Mouse (Mus musculus): ENCODE measurements around the gene Ksr1. TPM values are rescaled to one million over a fixed set of nuclear protein-coding genes. Genes with fewer than 3 reads are reported as not detected.

The Ksr1 gene
- polyA plus RNA-seq, 2 experiments, result 1.7 to 4.0 TPM

DNA sequence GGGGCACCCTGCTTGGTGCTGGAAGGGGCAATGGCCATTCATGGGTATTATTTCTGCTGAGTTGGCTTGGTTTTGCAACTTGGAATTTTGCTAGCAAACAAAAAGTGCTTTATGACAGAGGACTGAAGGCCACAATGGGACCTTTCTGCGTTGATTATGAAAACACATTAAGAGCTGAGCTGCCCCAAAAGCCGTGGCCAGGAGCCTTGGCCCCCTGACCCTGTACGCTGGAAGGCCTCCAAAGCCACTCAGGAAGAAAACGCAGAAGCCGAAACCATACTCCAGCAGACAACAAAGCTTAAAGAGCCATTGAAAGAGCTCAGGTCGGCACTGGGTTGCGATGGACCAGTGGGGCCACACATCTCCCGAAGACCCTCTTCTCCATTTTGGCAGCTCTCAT lies 47.2 kb downstream of the Ksr1 start:
- ATAC-seq (ENCODE audit: insufficient read depth) (no peak), DNase-seq (ENCODE audit: low read depth in 3 of 3, low spot score in 3 of 3) (no peak)
- H3K36me3 ChIP-seq (replicated peaks; ENCODE audit: control insufficient read depth, insufficient read depth, low read depth), result no peaks in the 10 kb centered on the region
- 77% methylated on average over 8 of the region's 8 CpGs for WGBS (ENCODE audit: insufficient replicate concordance)
- H3K4me1 ChIP-seq (replicated peaks; ENCODE audit: control insufficient read depth in 2 of 2, insufficient read depth in 2 of 2, low read length in 1 of 2), result peaks cover 0 to 6% of the 10 kb centered on the region in 2 experiments; a peak in 1 of 4 replicates
- TF ChIP-seq CTCF (IDR thresholded peaks at IDR 0.05; ENCODE audit: low read depth) (no peak), EP300 (IDR thresholded peaks at IDR 0.05; ENCODE audit: low read depth) (no peak)
- H3K9me3 ChIP-seq (ENCODE audit: control insufficient read depth, low read length), result no peaks in the 10 kb centered on the region
- no peak overlapping the region for H3K4me3 ChIP-seq (ENCODE audit: insufficient read depth in 1 of 2, low read depth in 2 of 2, low read length in 2 of 2)
- H3K4me2 ChIP-seq (ENCODE audit: low read depth), result no peak overlapping the region
- H3K27me3 ChIP-seq (ENCODE audit: control insufficient read depth, insufficient read depth, low read length), result no peaks in the 10 kb centered on the region
- no peak overlapping the region for H3K27ac ChIP-seq
- H3K9ac ChIP-seq (replicated peaks), result no peak overlapping the region

DNA sequence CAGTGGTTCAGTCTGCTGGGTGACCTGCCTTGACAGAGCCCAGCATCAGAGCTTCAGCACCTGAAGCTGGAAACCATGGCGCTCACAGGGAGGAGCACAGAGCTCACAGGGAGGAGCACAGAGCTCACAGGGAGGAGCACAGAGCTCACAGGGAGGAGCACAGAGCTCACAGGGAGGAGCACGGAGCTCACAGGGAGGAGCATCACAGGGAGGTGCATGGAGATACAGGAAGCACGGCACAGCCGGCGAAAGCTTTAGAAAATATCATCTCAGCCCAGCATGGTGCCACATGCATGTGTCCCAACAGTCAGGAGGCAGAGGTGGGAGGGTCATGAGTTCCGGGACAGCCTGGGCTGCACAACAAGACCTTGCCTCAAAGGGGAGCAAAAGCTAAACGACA lies 48.5 kb downstream of the Ksr1 start:
- 79% methylated on average over 7 of the region's 7 CpGs for WGBS (ENCODE audit: insufficient replicate concordance)
- no peak overlapping the region for H3K4me2 ChIP-seq (ENCODE audit: low read depth)
- ATAC-seq (ENCODE audit: insufficient read depth) (no peak), DNase-seq (ENCODE audit: low read depth in 3 of 3, low spot score in 3 of 3) (no peak)
- H3K9me3 ChIP-seq (ENCODE audit: control insufficient read depth, low read length), result no peaks in the 10 kb centered on the region
- H3K4me1 ChIP-seq (replicated peaks; ENCODE audit: control insufficient read depth in 2 of 2, insufficient read depth in 2 of 2, low read length in 1 of 2), result peaks cover 0 to 6% of the 10 kb centered on the region in 2 experiments; a peak in 1 of 4 replicates
- H3K36me3 ChIP-seq (replicated peaks; ENCODE audit: control insufficient read depth, insufficient read depth, low read depth), result no peaks in the 10 kb centered on the region
- H3K27ac ChIP-seq, result no peak overlapping the region
- H3K27me3 ChIP-seq (ENCODE audit: control insufficient read depth, insufficient read depth, low read length), result no peaks in the 10 kb centered on the region
- H3K4me3 ChIP-seq (ENCODE audit: insufficient read depth in 1 of 2, low read depth in 2 of 2, low read length in 2 of 2), result no peak overlapping the region
- TF ChIP-seq CTCF (IDR thresholded peaks at IDR 0.05; ENCODE audit: low read depth), result no peak
- no peak for TF ChIP-seq EP300 (IDR thresholded peaks at IDR 0.05; ENCODE audit: low read depth)
- H3K9ac ChIP-seq (replicated peaks), result no peak overlapping the region

DNA sequence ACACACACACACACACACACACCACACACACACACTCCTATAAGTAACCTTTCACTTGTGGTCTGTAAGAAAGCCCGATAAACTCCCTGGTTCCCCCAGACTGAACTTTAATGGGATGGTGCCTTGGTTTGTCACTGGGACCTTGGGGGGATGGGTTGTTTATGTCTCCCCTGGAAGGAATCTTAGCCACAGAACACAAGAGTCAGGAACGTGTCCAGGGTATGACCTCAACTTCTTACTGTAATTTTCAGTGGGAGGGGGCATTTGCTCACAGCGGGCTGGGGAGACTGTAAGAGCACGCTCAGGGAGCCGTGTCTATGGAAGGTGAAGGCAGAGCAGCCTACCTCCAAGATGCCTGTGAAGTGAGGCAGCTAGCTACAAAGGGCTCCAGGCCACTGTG lies 49.5 kb downstream of the Ksr1 start:
- Histone ChIP-seq H3K36me3 (replicated peaks; ENCODE audit: control insufficient read depth, insufficient read depth, low read depth) (no peaks in the 10 kb centered on the region), H3K9me3 (ENCODE audit: control insufficient read depth, low read length) (no peaks in the 10 kb centered on the region), H3K4me2 (ENCODE audit: low read depth) (no peak overlapping the region), H3K27ac (no peak overlapping the region), H3K4me1 (replicated peaks; ENCODE audit: control insufficient read depth in 2 of 2, insufficient read depth in 2 of 2, low read length in 1 of 2) (peaks cover 0 to 6% of the 10 kb centered on the region in 2 experiments; a peak in 1 of 4 replicates), H3K4me3 (ENCODE audit: insufficient read depth in 1 of 2, low read depth in 2 of 2, low read length in 2 of 2) (no peak overlapping the region), H3K27me3 (ENCODE audit: control insufficient read depth, insufficient read depth, low read length) (no peaks in the 10 kb centered on the region), H3K9ac (replicated peaks) (no peak overlapping the region)
- TF ChIP-seq EP300 (IDR thresholded peaks at IDR 0.05; ENCODE audit: low read depth) (no peak), CTCF (IDR thresholded peaks at IDR 0.05; ENCODE audit: low read depth) (no peak)
- 66% methylated on average over 5 of the region's 5 CpGs for WGBS (ENCODE audit: insufficient replicate concordance)
- DNase-seq (ENCODE audit: low read depth in 3 of 3, low spot score in 3 of 3) (no peak), ATAC-seq (ENCODE audit: insufficient read depth) (no peak)

GRCm38 (mm10) chr11:79095713-79096112 lies 50.5 kb downstream of the Ksr1 start:
- Histone ChIP-seq H3K4me1 (replicated peaks; ENCODE audit: control insufficient read depth in 2 of 2, insufficient read depth in 2 of 2, low read length in 1 of 2) (peaks cover 0 to 6% of the 10 kb centered on the region in 2 experiments; a peak in 1 of 4 replicates), H3K4me2 (ENCODE audit: low read depth) (no peak overlapping the region), H3K9ac (replicated peaks) (no peak overlapping the region), H3K36me3 (replicated peaks; ENCODE audit: control insufficient read depth, insufficient read depth, low read depth) (no peaks in the 10 kb centered on the region), H3K27me3 (ENCODE audit: control insufficient read depth, insufficient read depth, low read length) (no peaks in the 10 kb centered on the region), H3K4me3 (ENCODE audit: insufficient read depth in 1 of 2, low read depth in 2 of 2, low read length in 2 of 2) (no peak overlapping the region), H3K9me3 (ENCODE audit: control insufficient read depth, low read length) (no peaks in the 10 kb centered on the region), H3K27ac (no peak overlapping the region)
- no peak for ATAC-seq (ENCODE audit: insufficient read depth)
- WGBS (ENCODE audit: insufficient replicate concordance), result 67% methylated on average over 2 of the region's 2 CpGs
- TF ChIP-seq EP300 (IDR thresholded peaks at IDR 0.05; ENCODE audit: low read depth) (no peak), CTCF (IDR thresholded peaks at IDR 0.05; ENCODE audit: low read depth) (no peak)
- DNase-seq (ENCODE audit: low read depth in 3 of 3, low spot score in 3 of 3), result no peak

GRCm38 (mm10) chr11:79094727-79095126 lies 51.5 kb downstream of the Ksr1 start:
- Histone ChIP-seq H3K9ac (replicated peaks) (no peak overlapping the region), H3K9me3 (ENCODE audit: control insufficient read depth, low read length) (no peaks in the 10 kb centered on the region), H3K4me1 (replicated peaks; ENCODE audit: control insufficient read depth in 2 of 2, insufficient read depth in 2 of 2, low read length in 1 of 2) (peaks cover 0 to 6% of the 10 kb centered on the region in 2 experiments; a peak in 1 of 4 replicates), H3K4me3 (ENCODE audit: insufficient read depth in 1 of 2, low read depth in 2 of 2, low read length in 2 of 2) (no peak overlapping the region), H3K4me2 (ENCODE audit: low read depth) (no peak overlapping the region), H3K27me3 (ENCODE audit: control insufficient read depth, insufficient read depth, low read length) (no peaks in the 10 kb centered on the region), H3K27ac (no peak overlapping the region), H3K36me3 (replicated peaks; ENCODE audit: control insufficient read depth, insufficient read depth, low read depth) (no peaks in the 10 kb centered on the region)
- ATAC-seq (ENCODE audit: insufficient read depth) (no peak), DNase-seq (ENCODE audit: low read depth in 3 of 3, low spot score in 3 of 3) (no peak)
- TF ChIP-seq CTCF (IDR thresholded peaks at IDR 0.05; ENCODE audit: low read depth), result no peak
- WGBS (ENCODE audit: insufficient replicate concordance), result 56% methylated on average over 5 of the region's 5 CpGs

All from liver, embryonic 14.5 days (tissue).